Mouse (Mus musculus) CH12.LX (cell line): ENCODE measurements around the gene Dennd1a. TPM values are rescaled to one million over a fixed set of nuclear protein-coding genes. Genes with fewer than 3 reads are reported as not detected.

Experiments
- DNase-seq: peaks from one replicate; pipeline ENCODE4 v3.0.0-alpha.2; 2013; ENCODE audit errors: extremely low read depth
- H3K27ac ChIP-seq: 2 replicates; pipeline ENCODE4 v1.5.1; 2012; ENCODE audit warnings: low read depth, mild to moderate bottlenecking, control low read depth, moderate library complexity; ENCODE audit not compliant: insufficient read depth
- H3K27me3 ChIP-seq: replicated peaks from 2 replicates; pipeline ENCODE3; 2012; ENCODE audit warnings: inconsistent platforms
- H3K36me3 ChIP-seq, 2 experiments: replicated peaks in 1 of 2; 2 replicates each; pipeline versions ENCODE3 to v1.6.1; 2012; ENCODE audit warnings: inconsistent platforms in 1 of 2, low read length in 1 of 2, mild to moderate bottlenecking in 1 of 2, mixed read lengths in 1 of 2, moderate library complexity in 1 of 2; ENCODE audit not compliant: control insufficient read depth in 1 of 2, insufficient read depth in 1 of 2
- H3K4me1 ChIP-seq, 2 experiments: 2 replicates each; pipeline ENCODE4 v1.6.1; 2012; ENCODE audit warnings: inconsistent platforms in 1 of 2, moderate library complexity in 1 of 2; ENCODE audit not compliant: insufficient read depth in 2 of 2, control insufficient read depth in 1 of 2
- H3K4me2 ChIP-seq: 2 replicates; pipeline ENCODE4 v1.6.1; 2012; ENCODE audit warnings: low read depth, mild to moderate bottlenecking, control low read depth; ENCODE audit not compliant: poor library complexity, insufficient read depth, severe bottlenecking
- H3K4me3 ChIP-seq, 3 experiments: fragments of 150-350 bp in 1 of 3; sonication (generic) in 1 of 3; replicated peaks in 1 of 3; 2 replicates each; pipeline versions ENCODE3 to v1.5.1; 2011 to 2012; ENCODE audit warnings: low read depth in 2 of 3, low read length in 2 of 3, mild to moderate bottlenecking in 2 of 3, moderate library complexity in 2 of 3, control low read depth in 1 of 3, improper control_type of control experiment in 1 of 3, inconsistent platforms in 1 of 3, mixed read lengths in 1 of 3; ENCODE audit not compliant: poor library complexity in 1 of 3
- H3K79me2 ChIP-seq: replicated peaks from 2 replicates; pipeline ENCODE4 v1.6.1; 2012; ENCODE audit warnings: mild to moderate bottlenecking, moderate library complexity; ENCODE audit not compliant: control insufficient read depth, poor library complexity, insufficient read depth, severe bottlenecking; ENCODE audit errors: extremely low read depth
- H3K9ac ChIP-seq: 2 replicates; pipeline ENCODE4 v1.6.1; 2012; ENCODE audit warnings: low read depth, mild to moderate bottlenecking, control low read depth, moderate library complexity; ENCODE audit not compliant: insufficient read depth
- H3K9me3 ChIP-seq: replicated peaks from 2 replicates; pipeline ENCODE3; 2012; ENCODE audit warnings: low read length, inconsistent platforms, mixed read lengths
- CHD2 ChIP-seq: IDR thresholded peaks from 2 replicates; pipeline ENCODE4 v1.6.1; 2011; ENCODE audit warnings: low read length, improper control_type of control experiment
- EP300 ChIP-seq: IDR thresholded peaks from 2 replicates; pipeline ENCODE4 v1.6.1; 2011; ENCODE audit warnings: low read length, improper control_type of control experiment
- HCFC1 ChIP-seq: IDR thresholded peaks from 2 replicates; pipeline ENCODE4 v1.6.1; 2012; ENCODE audit warnings: low read depth, mild to moderate bottlenecking, inconsistent platforms, low read length, improper control_type of control experiment
- IRF4 ChIP-seq: IDR thresholded peaks from 2 replicates; pipeline ENCODE4 v1.6.1; 2014; ENCODE audit warnings: low read depth, mild to moderate bottlenecking, inconsistent platforms, low read length, improper control_type of control experiment
- KAT2A ChIP-seq: IDR thresholded peaks from 2 replicates; pipeline ENCODE4 v1.6.1; 2012; ENCODE audit warnings: low read length, improper control_type of control experiment, inconsistent platforms; ENCODE audit not compliant: insufficient replicate concordance
- MAX ChIP-seq: IDR thresholded peaks from 2 replicates; pipeline ENCODE4 v1.6.1; 2011; ENCODE audit warnings: low read length, improper control_type of control experiment
- MAZ ChIP-seq: IDR thresholded peaks from 2 replicates; pipeline ENCODE4 v1.6.1; 2012; ENCODE audit warnings: low read depth, mild to moderate bottlenecking, inconsistent platforms, low read length, improper control_type of control experiment, moderate library complexity
- MEF2A ChIP-seq: IDR thresholded peaks from 2 replicates; pipeline ENCODE4 v1.6.1; 2014; ENCODE audit warnings: low read depth, mild to moderate bottlenecking, inconsistent platforms, low read length, improper control_type of control experiment, borderline replicate concordance
- MXI1 ChIP-seq: IDR thresholded peaks from 2 replicates; pipeline ENCODE4 v1.6.1; 2011; ENCODE audit warnings: mild to moderate bottlenecking, low read depth, low read length, improper control_type of control experiment
- NELFE ChIP-seq: IDR thresholded peaks from 2 replicates; pipeline ENCODE4 v1.6.1; 2011; ENCODE audit warnings: low read depth, low read length, improper control_type of control experiment
- PAX5 ChIP-seq: IDR thresholded peaks from 2 replicates; pipeline ENCODE4 v1.6.1; 2012; ENCODE audit warnings: low read length, inconsistent platforms, mixed read lengths
- RCOR1 ChIP-seq: conservative IDR thresholded peaks from 2 replicates; pipeline ENCODE4 v1.6.1; 2012; ENCODE audit warnings: low read depth, mild to moderate bottlenecking, inconsistent platforms, low read length, improper control_type of control experiment
- SMC3 ChIP-seq: IDR thresholded peaks from 2 replicates; pipeline ENCODE4 v1.6.1; 2011; ENCODE audit warnings: low read depth, low read length, improper control_type of control experiment
- TBP ChIP-seq: conservative IDR thresholded peaks from 2 replicates; pipeline ENCODE4 v1.6.1; 2011; ENCODE audit warnings: low read depth, low read length, improper control_type of control experiment
- UBTF ChIP-seq: IDR thresholded peaks from 2 replicates; pipeline ENCODE4 v1.6.1; 2012; ENCODE audit warnings: low read depth, mild to moderate bottlenecking, inconsistent platforms, low read length, improper control_type of control experiment, moderate library complexity
- ZC3H11A ChIP-seq: IDR thresholded peaks from 2 replicates; pipeline ENCODE4 v1.6.1; 2012; ENCODE audit warnings: low read depth, mild to moderate bottlenecking, inconsistent platforms, low read length, improper control_type of control experiment
- ZKSCAN1 ChIP-seq: IDR thresholded peaks from 2 replicates; pipeline ENCODE4 v1.6.1; 2012; ENCODE audit warnings: low read depth, inconsistent platforms, low read length, improper control_type of control experiment, borderline replicate concordance
- ZNF384 ChIP-seq: IDR thresholded peaks from 2 replicates; pipeline ENCODE4 v1.6.1; 2012; ENCODE audit warnings: low read depth, low read length, improper control_type of control experiment, inconsistent platforms
- dilution Hi-C: fragments of 300-500 bp; cut with MboI; formaldehyde crosslinking; loops from 2 replicates; pipeline ENCODE4 v1.14.3; 2020; ENCODE audit warnings: low sequenced_read_pairs; ENCODE audit not compliant: extremely low pct_unique_long_range_greater_than_20kb, extremely low pct_ligation_motif_present
- in situ Hi-C: fragments of 300-500 bp; cut with MboI; formaldehyde crosslinking; loops from 3 replicates; pipeline ENCODE4 v1.14.3; 2019; ENCODE audit warnings: low sequenced_read_pairs, low pct_ligation_motif_present, low pct_unique_long_range_greater_than_20kb, mixed read lengths
- polyA plus RNA-seq: library from polyadenylated mRNA; unstranded; fragments of >175 nt; gene quantifications from 2 replicates; pipeline ENCODE4 v1.2.1, GENCODE M21; 2012; ENCODE audit warnings: low read depth; ENCODE audit not compliant: insufficient read length
- total RNA-seq, 2 experiments: library from RNA; depleted of rRNA; stranded (reverse); fragments of 300-350 nt in 1 of 2; fragments of >200 nt in 1 of 2; gene quantifications; 2 replicates each; pipeline ENCODE4 v1.2.3; 2012 to 2014

The Dennd1a gene
- total and polyA plus RNA-seq, 3 experiments, result 2.7 to 7.3 (median 4.3) TPM

GRCm38 (mm10) chr2:38285781-38286432, 1.3 kb downstream of the Dennd1a start:
- TF ChIP-seq NELFE (no peak), MEF2A (no peak), TBP (no peak), ZKSCAN1 (no peak), EP300 (no peak), CHD2 (no peak), UBTF (no peak), RCOR1 (no peak), HCFC1 (no peak)
- H3K4me1 ChIP-seq, result peaks cover 5 to 23% of the 10 kb centered on the region in 2 experiments; a peak in 2 of 4 replicates
- no peak overlapping the region for H3K27ac ChIP-seq
- dilution Hi-C loops, result no loop called here
- H3K36me3 ChIP-seq, result no peaks in the 10 kb centered on the region
- H3K79me2 ChIP-seq, result peaks cover 2% of the 10 kb centered on the region; the same call in 1 of the 2 replicates
- no peaks in the 10 kb centered on the region for H3K27me3 ChIP-seq
- peak overlapping the region; percentile 75 for H3K4me2 ChIP-seq
- peak overlapping the region; percentile 58 to 91 (median 82) for H3K4me3 ChIP-seq
- H3K9ac ChIP-seq, result peak overlapping the region; percentile 60; the same call in 1 of the 2 replicates
- no peaks in the 10 kb centered on the region for H3K9me3 ChIP-seq
- in situ Hi-C loops, result no loop called here
- DNase-seq, result no peak

GRCm38 (mm10) chr2:38283961-38284360, 3.2 kb downstream of the Dennd1a start:
- Histone ChIP-seq H3K4me1 (peaks cover 5 to 23% of the 10 kb centered on the region in 2 experiments; a peak in 2 of 4 replicates), H3K9ac (no peak overlapping the region), H3K9me3 (no peaks in the 10 kb centered on the region), H3K4me2 (no peak overlapping the region), H3K4me3 (no peak overlapping the region), H3K27ac (no peak overlapping the region), H3K27me3 (no peaks in the 10 kb centered on the region), H3K79me2 (peaks cover 2% of the 10 kb centered on the region; the same call in 1 of the 2 replicates), H3K36me3 (no peaks in the 10 kb centered on the region)
- dilution Hi-C loops, result no loop called here
- in situ Hi-C loops, result no loop called here
- TF ChIP-seq RCOR1 (no peak), ZNF384 (no peak), MAX (no peak), MXI1 (no peak), UBTF (no peak), ZC3H11A (no peak), SMC3 (no peak), MAZ (no peak), PAX5 (no peak), NELFE (no peak), KAT2A (no peak), IRF4 (no peak), MEF2A (no peak)
- no peak for DNase-seq
